Mouse (Mus musculus) hindbrain, embryonic 14.5 days (tissue): ENCODE data around the gene Smok2b. TPM values are rescaled to one million over a fixed set of nuclear protein-coding genes. Genes with fewer than 3 reads are reported as not detected.
"Not testable (repeated sequence)": the region's sequence is repeated elsewhere in the genome, so short reads cannot be mapped to it uniquely, and the experiment has no call there.

ENCODE experiments used
- ATAC-seq: fragments of 200-750 bp; cut with Nextera tagmentation; 2 replicates; pipeline ENCODE4 v1.8.0; 2017; ENCODE audit warnings: moderate number of reproducible peaks, mild to moderate bottlenecking, moderate TSS enrichment, moderate library complexity; ENCODE audit not compliant: low FRiP score
- DNase-seq: peaks from one replicate; pipeline ENCODE4 v3.0.0-alpha.2; 2015; ENCODE audit warnings: low spot score
- H3K27ac ChIP-seq: fragments of 300-500 bp; sonication (generic); 2 replicates; pipeline ENCODE4 v1.5.1; 2014; ENCODE audit warnings: mild to moderate bottlenecking, moderate library complexity
- H3K27me3 ChIP-seq: fragments of 300-500 bp; sonication (generic); 2 replicates; pipeline ENCODE4 v1.6.1; 2014; ENCODE audit warnings: mild to moderate bottlenecking, low read length, mixed read lengths; ENCODE audit not compliant: control insufficient read depth, insufficient read depth
- H3K36me3 ChIP-seq: fragments of 300-500 bp; sonication (generic); replicated peaks from 2 replicates; pipeline ENCODE4 v1.6.1; 2014; ENCODE audit not compliant: control insufficient read depth, insufficient read depth
- H3K4me1 ChIP-seq: fragments of 300-500 bp; sonication (generic); replicated peaks from 2 replicates; pipeline ENCODE4 v1.6.1; 2014; ENCODE audit warnings: antibody characterized with exemption, low read length, mixed read lengths; ENCODE audit not compliant: control insufficient read depth, insufficient read depth
- H3K4me2 ChIP-seq: fragments of 300-500 bp; sonication (generic); replicated peaks from 2 replicates; pipeline ENCODE4 v1.6.1; 2014; ENCODE audit warnings: mild to moderate bottlenecking, moderate library complexity
- H3K4me3 ChIP-seq: fragments of 300-500 bp; sonication (generic); replicated peaks from 2 replicates; pipeline ENCODE4 v1.5.1; 2014; ENCODE audit warnings: mild to moderate bottlenecking, low read length
- H3K9ac ChIP-seq: fragments of 300-500 bp; sonication (generic); 2 replicates; pipeline ENCODE4 v1.6.1; 2014
- H3K9me3 ChIP-seq: fragments of 300-500 bp; sonication (generic); 2 replicates; pipeline ENCODE4 v1.6.1; 2016; ENCODE audit warnings: low read length; ENCODE audit not compliant: control insufficient read depth
- WGBS: fragments of 180-500 bp; shearing (Covaris S2); extraction: QIAGEN DNeasy Blood & Tissue Kit; methylation state at CpG from one replicate; pipeline ENCODE4 v1.1.7; 2014; 5-methylcytosine and 5-hydroxymethylcytosine counted together
- polyA plus RNA-seq: library from polyadenylated mRNA; unstranded; fragments of >200 nt; fragmentation: Nextera tagmentation; extraction: Ambion mirVana; gene quantifications from 2 replicates; pipeline ENCODE4 v1.2.1, GENCODE M21; 2014

Gene Smok2b
- polyA plus RNA-seq, result not detected in 2 replicates

DNA sequence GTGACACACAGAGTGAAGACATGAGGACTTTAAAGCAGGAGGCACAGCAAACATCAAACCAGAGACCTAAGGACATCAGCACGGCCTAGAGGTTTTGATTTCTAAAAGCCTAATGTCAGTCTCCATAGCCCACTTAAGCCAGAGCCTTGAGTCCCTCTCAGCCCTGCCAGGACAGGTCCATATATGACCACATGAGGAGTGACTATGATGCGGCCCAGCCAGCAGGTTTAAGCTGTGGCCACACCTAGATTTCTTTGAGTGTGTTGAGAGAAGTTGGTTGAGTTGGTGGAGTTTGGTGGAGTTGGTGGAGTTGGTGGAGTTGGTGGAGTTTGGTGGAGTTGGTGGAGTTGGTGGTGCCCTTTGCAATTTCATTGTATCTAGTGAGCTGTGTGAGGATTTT is at the start of gene Smok2b:
Smok2b (plus strand) TSS at position 301 of the 400 bp plus-strand sequence.
- H3K9me3 ChIP-seq, result peaks cover 97% of the 10 kb centered on the region
- not testable (repeated sequence) for ATAC-seq, H3K9ac ChIP-seq, H3K36me3 ChIP-seq, H3K27ac ChIP-seq, H3K4me1 ChIP-seq, H3K4me3 ChIP-seq, H3K27me3 ChIP-seq, DNase-seq, H3K4me2 ChIP-seq
- WGBS, result 83% methylated on average over 2 of the region's 2 CpGs

DNA sequence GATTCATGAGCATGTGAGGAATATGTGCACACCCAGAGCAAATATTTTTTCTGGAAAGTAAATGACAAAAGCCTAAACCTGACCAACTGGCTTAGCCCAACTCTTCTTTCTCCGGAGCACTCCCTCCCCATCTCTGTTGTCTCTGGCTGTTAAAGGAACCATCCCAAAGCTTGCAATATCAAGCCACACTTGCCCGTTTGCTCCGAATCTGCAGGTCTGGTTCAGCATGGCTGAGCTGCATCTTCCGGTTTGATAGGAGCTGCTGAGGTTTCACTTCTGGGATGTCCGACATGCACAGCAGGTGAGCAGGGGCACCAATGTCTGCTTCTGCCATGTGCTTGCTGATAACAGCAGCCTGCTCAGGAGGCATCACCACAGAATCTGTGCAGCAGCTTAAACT is 49.6 kb upstream of the Smok2b start:
- H3K27ac ChIP-seq, H3K4me2 ChIP-seq, H3K4me3 ChIP-seq, H3K4me1 ChIP-seq, H3K9ac ChIP-seq, H3K27me3 ChIP-seq, DNase-seq, H3K36me3 ChIP-seq, ATAC-seq: not testable (repeated sequence)
- WGBS, result 91% methylated on average over 5 of the region's 5 CpGs
- H3K9me3 ChIP-seq, result peaks cover 31% of the 10 kb centered on the region

GRCm38 (mm10) chr17:13182712-13183111 is 47.3 kb upstream of the Smok2b start:
- H3K9me3 ChIP-seq, result peaks cover 52% of the 10 kb centered on the region

GRCm38 (mm10) chr17:13184514-13184913 is 45.5 kb upstream of the Smok2b start:
- not testable (repeated sequence) for H3K9ac ChIP-seq, DNase-seq, H3K4me2 ChIP-seq, H3K4me1 ChIP-seq, H3K4me3 ChIP-seq, H3K27me3 ChIP-seq, H3K27ac ChIP-seq, ATAC-seq, H3K36me3 ChIP-seq
- H3K9me3 ChIP-seq, result peaks cover 60% of the 10 kb centered on the region
- 96% methylated on average over 4 of the region's 5 CpGs for WGBS

More at GRCm38 (mm10) chr17:13182712-13183111, 47.3 kb upstream of the Smok2b start:
- not testable (repeated sequence) for H3K36me3 ChIP-seq, H3K9ac ChIP-seq, ATAC-seq, H3K27me3 ChIP-seq, H3K4me1 ChIP-seq, DNase-seq, H3K4me2 ChIP-seq, H3K4me3 ChIP-seq, H3K27ac ChIP-seq
- 63% methylated on average over 2 of the region's 4 CpGs for WGBS

DNA sequence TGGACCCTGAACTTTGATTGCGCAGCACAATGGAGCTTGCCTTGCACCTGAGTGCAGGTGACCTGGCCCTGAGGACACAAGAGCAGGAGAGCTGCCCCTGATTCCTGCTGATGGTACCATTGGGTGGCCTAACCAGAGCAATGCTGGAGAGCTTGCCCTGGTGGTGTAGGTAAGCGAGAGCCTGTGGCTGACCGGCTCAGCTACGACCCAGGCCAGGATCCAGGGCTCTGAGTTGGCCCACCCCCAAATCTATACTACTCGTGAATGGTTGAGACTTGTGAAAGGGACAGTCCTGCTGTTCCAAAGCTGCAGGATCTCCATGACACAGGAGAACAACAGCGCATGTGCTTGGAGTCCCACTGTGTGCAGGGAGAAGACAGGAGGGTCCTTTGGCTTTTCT is 43.5 kb upstream of the Smok2b start:
- DNase-seq, ATAC-seq, H3K4me1 ChIP-seq, H3K9ac ChIP-seq, H3K4me2 ChIP-seq, H3K36me3 ChIP-seq, H3K4me3 ChIP-seq, H3K27ac ChIP-seq, H3K27me3 ChIP-seq: not testable (repeated sequence)
- peaks cover 56% of the 10 kb centered on the region for H3K9me3 ChIP-seq
- WGBS, result 84% methylated on average over 6 of the region's 6 CpGs

GRCm38 (mm10) chr17:13187621-13188020 is 42.4 kb upstream of the Smok2b start:
- not testable (repeated sequence) for H3K9ac ChIP-seq, H3K27ac ChIP-seq, ATAC-seq, H3K4me3 ChIP-seq, H3K4me1 ChIP-seq, DNase-seq, H3K27me3 ChIP-seq, H3K36me3 ChIP-seq, H3K4me2 ChIP-seq
- peaks cover 56% of the 10 kb centered on the region for H3K9me3 ChIP-seq
- WGBS, result 74% methylated on average over 5 of the region's 6 CpGs

GRCm38 (mm10) chr17:13188846-13189245 is 41.2 kb upstream of the Smok2b start:
- WGBS, result 87% methylated on average over 2 of the region's 2 CpGs
- not testable (repeated sequence) for H3K9ac ChIP-seq, H3K27ac ChIP-seq, H3K27me3 ChIP-seq, H3K4me3 ChIP-seq, ATAC-seq, H3K4me1 ChIP-seq, H3K4me2 ChIP-seq, H3K36me3 ChIP-seq
- peak; percentile 14 for DNase-seq
- peaks cover 58% of the 10 kb centered on the region for H3K9me3 ChIP-seq

DNA sequence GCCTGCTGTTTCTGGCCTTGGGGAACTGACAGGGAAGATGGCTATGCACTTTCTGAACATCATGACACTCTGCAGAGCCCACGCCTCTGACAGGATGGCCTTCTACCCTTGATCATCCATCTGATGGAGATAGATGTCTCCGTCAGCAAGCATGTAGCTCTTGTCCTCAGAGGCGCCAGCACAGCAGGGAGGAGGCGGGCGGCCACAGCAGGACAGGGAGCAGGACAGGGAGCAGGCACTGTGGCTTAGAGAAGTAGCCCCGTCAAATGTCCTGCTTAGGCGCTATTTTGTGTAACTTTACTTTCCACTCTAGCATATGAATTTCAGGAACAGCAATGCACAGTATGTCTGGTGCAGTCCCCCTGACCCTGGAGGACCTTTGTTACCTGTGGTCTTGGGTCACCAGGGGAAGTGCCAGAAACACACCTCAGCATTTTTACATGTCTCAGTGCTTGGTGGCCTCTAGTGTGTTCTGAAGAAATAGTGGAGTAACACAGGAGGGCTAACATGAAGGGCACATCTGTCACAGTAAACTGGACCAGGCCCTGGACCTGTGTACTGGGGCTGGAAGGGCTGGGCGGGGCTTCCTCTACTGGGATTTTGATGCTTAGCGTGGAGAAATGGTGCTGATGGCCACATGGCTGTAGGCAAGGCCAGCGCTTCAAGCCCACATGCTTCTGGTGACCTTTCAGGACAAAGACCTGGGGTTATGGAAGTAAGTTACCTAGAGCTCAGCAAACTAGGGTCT is 39.0 kb upstream of the Smok2b start:
- not testable (repeated sequence) for H3K27ac ChIP-seq, H3K9ac ChIP-seq, H3K4me3 ChIP-seq, H3K36me3 ChIP-seq, H3K4me1 ChIP-seq, H3K27me3 ChIP-seq, DNase-seq, H3K4me2 ChIP-seq
- ATAC-seq, result peak; percentile 10; the same call in 1 of the 2 replicates
- H3K9me3 ChIP-seq, result peaks cover 64% of the 10 kb centered on the region
- WGBS, result 88% methylated on average over 10 of the region's 10 CpGs

DNA sequence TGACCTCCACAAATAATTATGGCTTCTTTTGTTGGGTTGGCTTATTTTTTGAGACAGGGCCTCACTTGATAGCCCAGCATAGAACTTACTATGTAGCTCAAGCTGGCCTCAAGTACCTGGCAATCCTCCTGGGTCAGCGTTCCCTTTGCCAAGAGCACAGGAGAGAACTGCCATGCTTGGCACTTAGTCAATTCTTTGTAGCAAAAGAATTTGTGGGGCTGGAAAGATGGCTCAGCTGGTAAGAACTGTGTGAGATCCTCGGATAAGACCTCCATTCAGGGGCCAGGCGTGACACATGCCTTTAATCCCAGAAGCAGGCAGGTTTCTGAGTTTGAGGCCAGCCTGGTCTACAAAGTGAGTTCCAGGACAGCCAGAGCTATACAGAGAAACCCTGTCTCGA is 33.6 kb upstream of the Smok2b start:
- not testable (repeated sequence) for H3K4me1 ChIP-seq, H3K4me3 ChIP-seq, H3K27me3 ChIP-seq, H3K9ac ChIP-seq, H3K4me2 ChIP-seq, ATAC-seq, H3K36me3 ChIP-seq, H3K27ac ChIP-seq, DNase-seq
- peaks cover 55% of the 10 kb centered on the region for H3K9me3 ChIP-seq
- 70% methylated on average over 4 of the region's 4 CpGs for WGBS
